Mouse (Mus musculus) hindbrain, embryonic 15.5 days (tissue): ENCODE measurements at regions not wholly inside any gene's neighbourhood (a gene's known extent, or its start where the extent isn't known, plus 50 kb on each side); places are given as distances from the start of the nearest gene placed in this dataset.

Experiments used
- ATAC-seq: fragments of 200-750 bp; cut with Nextera tagmentation; 2 replicates; pipeline ENCODE4 v1.8.0; 2017; ENCODE audit warnings: low read depth, moderate number of reproducible peaks, moderate TSS enrichment; ENCODE audit not compliant: low FRiP score
- H3K27ac ChIP-seq: fragments of 300-500 bp; sonication (generic); replicated peaks from 2 replicates; pipeline ENCODE4 v1.5.1; 2015; ENCODE audit warnings: mild to moderate bottlenecking, inconsistent platforms
- H3K27me3 ChIP-seq: fragments of 300-500 bp; sonication (generic); 2 replicates; pipeline ENCODE4 v1.6.1; 2015; ENCODE audit warnings: control low read depth, inconsistent platforms
- H3K36me3 ChIP-seq: fragments of 300-500 bp; sonication (generic); 2 replicates; pipeline ENCODE4 v1.6.1; 2015; ENCODE audit warnings: control low read depth, inconsistent platforms
- H3K4me1 ChIP-seq: fragments of 300-500 bp; sonication (generic); replicated peaks from 2 replicates; pipeline ENCODE4 v1.6.1; 2015; ENCODE audit warnings: control low read depth, inconsistent platforms
- H3K4me2 ChIP-seq: fragments of 300-500 bp; sonication (generic); 2 replicates; pipeline ENCODE4 v1.6.1; 2015; ENCODE audit warnings: moderate library complexity, mild to moderate bottlenecking, inconsistent platforms
- H3K4me3 ChIP-seq: fragments of 300-500 bp; sonication (generic); 2 replicates; pipeline ENCODE4 v1.5.1; 2015; ENCODE audit warnings: mild to moderate bottlenecking, inconsistent platforms
- H3K9ac ChIP-seq: fragments of 300-500 bp; sonication (generic); 2 replicates; pipeline ENCODE4 v1.6.1; 2015; ENCODE audit warnings: inconsistent platforms
- H3K9me3 ChIP-seq: fragments of 300-500 bp; sonication (generic); 2 replicates; pipeline ENCODE4 v1.6.1; 2016; ENCODE audit warnings: control low read depth, inconsistent platforms
- WGBS: fragments of 180-500 bp; shearing (Covaris S2); methylation state at CpG from one replicate; pipeline ENCODE4 v1.1.7; 2015; 5-methylcytosine and 5-hydroxymethylcytosine counted together

DNA sequence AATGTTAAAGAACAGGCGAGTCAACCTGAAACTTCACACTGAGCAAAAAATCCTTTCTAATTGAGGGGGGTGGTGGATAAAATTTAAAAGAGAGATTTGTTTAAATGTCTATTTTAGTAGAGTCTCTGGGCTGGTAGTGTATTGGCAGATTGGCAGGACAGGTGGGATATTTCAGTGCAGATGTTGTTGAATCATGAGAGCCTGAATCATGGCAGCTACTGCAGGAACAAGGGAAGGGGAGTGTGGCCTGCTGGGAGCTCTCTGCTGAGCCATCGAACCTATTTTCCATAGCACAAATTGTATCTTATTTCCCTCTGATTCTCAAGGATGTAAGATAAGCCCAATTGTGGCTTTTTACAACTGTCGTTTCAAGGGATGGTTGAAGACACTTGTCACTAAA is 760.0 kb upstream of the Lrrc6 start:
- 83% methylated on average over 3 of the region's 3 CpGs for WGBS
- H3K4me2 ChIP-seq: no peak overlapping the region
- no peak overlapping the region for H3K9ac ChIP-seq

DNA sequence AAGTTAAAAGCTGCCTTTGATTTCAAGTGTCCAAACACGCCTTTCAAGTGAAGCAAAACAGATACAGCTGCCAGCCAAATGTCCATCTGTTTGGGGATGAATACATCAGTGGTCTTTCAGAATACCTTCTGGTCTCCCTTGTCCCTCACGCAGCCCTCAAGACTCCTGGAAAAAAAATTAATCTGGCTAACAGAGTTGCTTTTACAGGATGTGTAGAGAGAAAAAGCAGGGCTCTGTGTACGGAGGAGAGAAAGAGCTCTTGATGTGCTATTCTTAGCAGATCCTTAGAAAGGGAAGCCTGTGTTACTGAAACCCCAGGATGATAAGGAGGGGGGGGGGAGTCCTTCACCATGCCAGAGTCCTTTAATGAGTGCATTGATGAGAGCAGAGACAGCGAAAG is 748.4 kb upstream of the Lrrc6 start:
- no peak overlapping the region for H3K27ac ChIP-seq
- no peak overlapping the region for H3K4me2 ChIP-seq
- ATAC-seq: peak; percentile 66; the same call in 1 of the 2 replicates
- peaks cover 16% of the 10 kb centered on the region for H3K4me1 ChIP-seq
- H3K9me3 ChIP-seq: no peaks in the 10 kb centered on the region
- H3K36me3 ChIP-seq: no peaks in the 10 kb centered on the region
- H3K9ac ChIP-seq: no peak overlapping the region
- no peak overlapping the region for H3K4me3 ChIP-seq
- WGBS: 28% methylated on average over 4 of the region's 4 CpGs
- H3K27me3 ChIP-seq: no peaks in the 10 kb centered on the region

More for the DNA sequence above, 760.0 kb upstream of the Lrrc6 start:
- Histone ChIP-seq H3K36me3 (no peaks in the 10 kb centered on the region), H3K4me1 (no peaks in the 10 kb centered on the region), H3K27ac (no peak overlapping the region), H3K27me3 (no peaks in the 10 kb centered on the region), H3K9me3 (no peaks in the 10 kb centered on the region), H3K4me3 (no peak overlapping the region)
- no peak for ATAC-seq

DNA sequence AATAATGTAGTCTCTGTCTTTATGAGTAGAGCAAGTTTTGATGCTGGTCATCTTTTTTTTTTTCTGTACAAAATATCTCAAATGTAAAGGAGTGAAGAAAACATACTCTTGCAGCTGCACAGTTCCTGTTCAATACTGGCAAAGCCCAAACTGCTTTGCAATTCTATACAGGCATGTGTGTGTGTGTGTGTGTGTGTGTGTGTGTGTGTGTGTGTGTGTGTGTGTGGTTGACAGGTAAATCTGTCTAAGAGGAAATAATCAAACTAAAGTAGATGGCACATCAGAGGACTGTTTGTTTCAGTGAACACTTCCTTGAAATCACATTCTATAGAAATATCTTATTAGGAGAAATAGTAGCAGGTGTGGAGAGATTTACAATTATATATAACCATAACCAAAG is 747.8 kb upstream of the Lrrc6 start:
- ATAC-seq: no peak
- no peak overlapping the region for H3K4me2 ChIP-seq
- H3K27me3 ChIP-seq: no peaks in the 10 kb centered on the region
- no peak overlapping the region for H3K27ac ChIP-seq
- H3K4me1 ChIP-seq: peaks cover 16% of the 10 kb centered on the region
- H3K9ac ChIP-seq: no peak overlapping the region
- no peaks in the 10 kb centered on the region for H3K36me3 ChIP-seq
- no peaks in the 10 kb centered on the region for H3K9me3 ChIP-seq
- no peak overlapping the region for H3K4me3 ChIP-seq

DNA sequence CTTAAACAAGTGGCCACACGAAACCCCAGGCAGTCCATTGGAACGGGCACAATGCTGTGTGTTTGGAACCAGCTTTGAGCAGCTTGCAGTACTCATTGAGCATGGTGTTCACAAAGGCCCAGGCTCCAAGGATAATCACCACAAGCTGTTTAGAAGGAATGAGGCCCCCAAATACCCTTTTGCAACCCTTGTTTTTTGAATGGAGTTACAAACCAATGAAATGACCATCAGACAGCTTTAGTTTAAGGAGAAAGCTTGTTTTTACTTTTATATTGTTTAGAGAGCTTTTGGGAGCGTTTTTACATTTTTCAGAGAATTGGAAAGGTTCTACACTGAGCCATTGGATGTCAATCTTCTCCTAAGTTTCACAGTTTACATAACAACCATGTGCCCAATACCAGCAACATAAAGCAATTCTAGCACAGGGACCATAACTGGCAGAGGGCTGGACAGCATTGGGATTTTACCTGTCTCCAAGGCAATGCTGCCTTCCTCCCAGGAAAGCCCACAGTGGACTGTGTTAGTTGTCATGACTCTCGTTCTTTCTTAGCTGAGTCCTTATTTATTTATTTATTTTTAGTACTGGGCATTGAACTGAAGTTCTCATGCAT is 745.1 kb upstream of the Lrrc6 start:
- H3K9me3 ChIP-seq: no peaks in the 10 kb centered on the region
- no peak overlapping the region for H3K4me3 ChIP-seq
- no peak overlapping the region for H3K4me2 ChIP-seq
- H3K4me1 ChIP-seq: peaks cover 16% of the 10 kb centered on the region
- WGBS: 30% methylated on average over 4 of the region's 4 CpGs
- no peaks in the 10 kb centered on the region for H3K36me3 ChIP-seq
- no peak overlapping the region for H3K27ac ChIP-seq
- ATAC-seq: no peak
- H3K27me3 ChIP-seq: no peaks in the 10 kb centered on the region
- no peak overlapping the region for H3K9ac ChIP-seq

DNA sequence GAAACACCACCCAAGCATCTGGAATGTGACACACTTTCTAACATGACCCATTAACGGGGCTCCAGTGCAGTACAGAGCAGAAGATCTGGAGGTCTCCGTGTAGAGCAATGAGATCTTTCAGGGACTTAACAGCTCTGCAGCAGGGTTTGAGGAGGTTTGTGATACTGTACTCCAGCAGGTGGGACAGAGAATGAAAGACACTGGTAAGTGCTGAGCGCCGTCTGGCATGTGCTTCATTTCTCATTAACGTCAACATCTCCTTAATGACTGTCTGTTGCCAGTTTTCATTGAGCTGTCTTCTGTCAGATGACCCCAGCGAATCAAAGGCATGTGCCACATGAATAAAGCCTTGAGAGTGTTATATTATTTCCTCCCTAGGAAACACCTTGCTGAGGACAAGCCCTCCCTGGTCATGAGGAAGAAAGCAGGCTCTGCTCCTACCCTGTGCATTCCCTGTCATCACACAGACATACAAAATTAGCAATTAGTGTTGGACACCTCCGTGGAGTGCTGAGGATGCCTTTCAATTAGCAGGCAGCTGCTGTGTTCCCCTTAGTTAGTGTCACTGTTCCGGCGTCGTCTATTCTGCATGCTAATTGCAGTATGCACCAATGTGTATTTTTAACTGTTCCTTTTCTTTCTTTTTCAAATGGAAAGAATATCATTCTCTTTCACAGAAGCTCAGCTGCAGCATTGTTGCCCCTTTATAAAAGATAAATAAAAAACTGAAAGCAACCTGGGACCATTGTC is 744.4 kb upstream of the Lrrc6 start:
- H3K27ac ChIP-seq: no peak overlapping the region
- H3K27me3 ChIP-seq: no peaks in the 10 kb centered on the region
- ATAC-seq: peak; percentile 61; the same call in 1 of the 2 replicates
- H3K4me3 ChIP-seq: no peak overlapping the region
- no peaks in the 10 kb centered on the region for H3K36me3 ChIP-seq
- no peak overlapping the region for H3K9ac ChIP-seq
- no peak overlapping the region for H3K4me2 ChIP-seq
- peaks cover 16% of the 10 kb centered on the region for H3K4me1 ChIP-seq
- H3K9me3 ChIP-seq: no peaks in the 10 kb centered on the region
- 30% methylated on average over 10 of the region's 10 CpGs for WGBS

DNA sequence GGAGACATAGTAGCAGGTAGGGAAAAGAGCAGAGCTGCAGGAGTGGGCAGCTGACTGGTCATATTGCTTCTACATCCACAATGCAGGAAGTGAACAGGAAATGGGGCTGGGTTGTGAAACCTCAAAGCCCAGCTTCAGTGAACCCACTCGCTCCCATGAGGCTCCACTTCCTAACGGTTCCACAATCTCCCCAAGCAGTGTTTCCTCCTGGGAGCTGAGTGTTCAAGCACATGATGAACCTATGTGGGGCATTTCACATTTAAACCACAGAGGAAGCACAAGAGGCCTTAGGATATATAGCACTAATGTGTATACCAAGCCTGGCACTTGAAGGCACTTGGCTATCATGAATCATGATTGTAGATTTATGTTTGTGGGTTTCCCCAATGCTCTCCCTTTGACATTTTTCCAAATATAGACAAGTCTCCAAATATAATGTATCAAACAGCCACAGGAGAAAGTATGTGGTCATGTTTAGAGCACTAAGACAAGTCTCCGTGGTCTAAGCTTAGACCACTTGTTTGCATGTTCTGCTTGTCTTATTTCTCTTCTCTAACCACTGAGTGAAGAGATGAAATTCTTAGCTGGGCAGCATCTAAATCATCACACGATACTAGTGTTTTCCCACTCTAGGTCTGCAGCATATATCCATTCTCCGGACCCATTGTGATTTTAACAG is 734.5 kb upstream of the Lrrc6 start:
- no peaks in the 10 kb centered on the region for H3K27me3 ChIP-seq
- no peak overlapping the region for H3K4me2 ChIP-seq
- no peaks in the 10 kb centered on the region for H3K4me1 ChIP-seq
- H3K27ac ChIP-seq: no peak overlapping the region
- H3K9me3 ChIP-seq: no peaks in the 10 kb centered on the region
- H3K4me3 ChIP-seq: no peak overlapping the region
- no peak for ATAC-seq
- WGBS: 91% methylated on average over 5 of the region's 5 CpGs
- no peaks in the 10 kb centered on the region for H3K36me3 ChIP-seq
- H3K9ac ChIP-seq: no peak overlapping the region

DNA sequence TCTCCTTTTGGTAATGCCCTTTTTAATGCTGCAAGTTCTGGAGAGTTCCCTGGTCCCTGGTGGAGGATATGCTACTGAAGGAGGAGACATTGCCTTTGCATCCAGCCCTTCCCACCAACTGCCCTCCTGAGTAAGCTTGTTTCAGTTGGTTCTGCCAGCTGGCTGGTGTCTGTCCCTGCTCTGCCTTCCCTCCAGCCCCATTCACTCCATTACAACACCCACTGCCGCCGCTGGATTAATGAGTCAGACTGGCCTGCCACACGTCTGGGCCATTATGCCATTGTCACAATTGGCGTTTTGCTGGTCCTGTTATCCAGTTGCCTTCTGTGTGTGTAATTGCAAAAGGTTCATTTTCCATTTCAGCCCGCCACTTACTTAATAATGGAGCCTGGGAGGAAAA is 728.6 kb upstream of the Lrrc6 start:
- Histone ChIP-seq H3K27me3 (no peaks in the 10 kb centered on the region), H3K9me3 (no peaks in the 10 kb centered on the region), H3K9ac (no peak overlapping the region), H3K27ac (no peak overlapping the region), H3K4me2 (no peak overlapping the region), H3K4me1 (no peaks in the 10 kb centered on the region), H3K36me3 (no peaks in the 10 kb centered on the region), H3K4me3 (no peak overlapping the region)
- 54% methylated on average over 5 of the region's 5 CpGs for WGBS
- ATAC-seq: no peak

DNA sequence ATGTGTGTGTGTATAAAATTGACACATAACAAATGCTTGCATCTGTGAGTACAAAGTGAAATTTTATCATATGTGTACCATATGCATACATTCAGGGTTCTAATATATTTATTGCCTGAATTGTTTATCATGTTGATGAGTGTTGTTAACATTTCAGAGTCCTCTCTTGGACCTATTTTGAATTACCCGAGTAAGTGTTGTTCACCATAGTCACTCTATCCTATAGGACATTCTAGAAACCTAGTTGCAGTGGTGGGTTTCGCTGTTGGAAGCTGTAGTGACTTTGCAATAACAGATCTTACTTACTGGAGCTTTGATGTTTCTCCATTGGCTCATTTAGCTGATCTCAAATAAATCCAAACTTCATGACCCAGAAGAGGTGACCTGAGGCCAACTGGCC is 727.9 kb upstream of the Lrrc6 start:
- no peak for ATAC-seq
- no peak overlapping the region for H3K4me2 ChIP-seq
- no peaks in the 10 kb centered on the region for H3K36me3 ChIP-seq
- no peak overlapping the region for H3K27ac ChIP-seq
- H3K9me3 ChIP-seq: no peaks in the 10 kb centered on the region
- no peak overlapping the region for H3K9ac ChIP-seq
- no peak overlapping the region for H3K4me3 ChIP-seq
- no peaks in the 10 kb centered on the region for H3K27me3 ChIP-seq
- WGBS: 95% methylated on average over 2 of the region's 2 CpGs
- no peaks in the 10 kb centered on the region for H3K4me1 ChIP-seq

DNA sequence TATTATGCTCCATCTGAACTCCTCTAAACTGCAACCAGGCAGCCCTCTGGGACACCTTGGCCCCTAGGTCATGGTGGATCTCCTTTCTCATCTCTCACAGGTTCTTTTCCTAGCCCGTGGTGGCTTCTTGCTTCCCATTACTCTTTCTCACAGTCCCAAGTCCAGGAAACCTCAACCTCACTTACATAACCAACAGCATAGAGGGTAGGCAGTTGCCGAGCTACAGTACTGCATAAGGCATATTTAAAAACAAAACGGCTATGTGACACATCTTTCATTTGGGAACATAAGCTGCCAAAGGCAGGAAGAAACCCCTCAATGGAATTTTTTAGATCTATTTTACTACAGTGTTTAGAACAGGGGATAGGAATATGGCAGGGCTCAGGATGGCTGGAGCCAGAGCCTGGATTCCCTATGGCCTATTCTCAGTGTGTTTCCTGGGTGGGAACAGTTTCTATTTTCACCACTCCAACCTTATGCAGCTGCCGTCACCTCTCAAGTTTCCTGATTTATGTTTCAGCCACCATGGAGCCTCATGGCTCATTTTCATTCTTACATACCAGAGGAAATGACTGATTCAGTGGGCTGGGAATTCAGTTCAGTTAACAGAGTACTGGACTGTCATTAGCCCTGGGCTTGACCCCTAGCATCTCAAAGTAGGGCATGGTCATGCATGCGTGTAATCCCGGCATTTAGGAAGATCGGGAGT is 726.9 kb upstream of the Lrrc6 start:
- ATAC-seq: no peak
- no peak overlapping the region for H3K27ac ChIP-seq
- H3K9ac ChIP-seq: no peak overlapping the region
- no peaks in the 10 kb centered on the region for H3K36me3 ChIP-seq
- H3K4me2 ChIP-seq: no peak overlapping the region
- H3K4me1 ChIP-seq: no peaks in the 10 kb centered on the region
- 82% methylated on average over 7 of the region's 7 CpGs for WGBS
- H3K4me3 ChIP-seq: no peak overlapping the region
- no peaks in the 10 kb centered on the region for H3K27me3 ChIP-seq
- no peaks in the 10 kb centered on the region for H3K9me3 ChIP-seq

DNA sequence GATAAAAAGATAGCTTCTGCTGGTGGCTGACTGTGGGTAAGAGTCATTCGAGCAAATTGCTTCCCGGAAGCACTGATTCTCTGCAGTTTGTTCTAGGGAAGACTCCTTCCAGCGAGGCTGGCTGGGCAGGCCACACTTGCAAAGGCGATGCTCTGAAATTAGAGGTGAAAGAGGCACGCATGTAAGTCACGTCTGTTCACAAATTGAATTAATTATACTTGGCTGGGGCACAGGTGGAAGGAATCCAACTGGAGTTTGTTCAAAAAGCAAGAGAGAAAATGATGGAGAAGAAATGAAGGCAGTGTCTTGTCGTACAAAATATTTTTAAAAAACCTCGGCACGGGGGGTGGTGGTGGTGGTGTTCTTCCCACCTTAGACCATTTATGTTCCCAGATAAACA is 726.2 kb upstream of the Lrrc6 start:
- H3K36me3 ChIP-seq: no peaks in the 10 kb centered on the region
- no peak overlapping the region for H3K27ac ChIP-seq
- H3K4me3 ChIP-seq: no peak overlapping the region
- H3K9me3 ChIP-seq: no peaks in the 10 kb centered on the region
- H3K9ac ChIP-seq: no peak overlapping the region
- H3K27me3 ChIP-seq: no peaks in the 10 kb centered on the region
- 58% methylated on average over 9 of the region's 9 CpGs for WGBS
- no peaks in the 10 kb centered on the region for H3K4me1 ChIP-seq
- no peak for ATAC-seq
- H3K4me2 ChIP-seq: no peak overlapping the region
